Mouse (Mus musculus) regulatory T cell (primary cell): ENCODE data around the gene Grpel1.

Experiments
- in situ Hi-C: fragments of 300-600 bp; cut with MboI, MseI; formaldehyde crosslinking; loops from one replicate; pipeline ENCODE4 v1.15.1; 2025; ENCODE audit warnings: high pct_unique_total_duplicates

Gene Grpel1

GRCm38 (mm10) chr5:36464709-36465661, at the start of gene Grpel1:
Grpel1 (plus strand) TSS chr5:36464998.
- in situ Hi-C loops: loop anchor here (5.0 kb wide), 1 partner anchor 277 kb away; no protein-coding TSS in a partner anchor

DNA sequence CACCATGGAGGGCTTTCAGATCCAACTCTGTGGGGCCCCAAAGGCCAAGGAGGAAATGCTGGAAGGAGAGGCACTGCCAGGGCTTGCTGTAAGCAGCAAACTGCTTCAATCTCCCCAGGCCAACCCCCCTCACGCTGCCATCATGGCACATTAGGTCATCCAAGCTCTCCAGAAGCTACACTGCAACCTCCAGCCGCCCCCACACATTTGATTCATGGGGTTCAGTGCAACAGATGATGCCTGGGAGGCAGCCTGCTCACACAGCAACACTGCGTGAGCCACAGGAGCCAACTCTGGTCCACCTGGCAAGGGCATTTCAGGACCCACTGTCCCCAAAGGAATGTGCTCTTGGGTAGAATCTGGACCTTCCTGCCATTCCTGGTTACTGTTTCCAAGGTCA, 44.9 kb upstream of the Grpel1 start:
- in situ Hi-C loops: no loop called here

DNA sequence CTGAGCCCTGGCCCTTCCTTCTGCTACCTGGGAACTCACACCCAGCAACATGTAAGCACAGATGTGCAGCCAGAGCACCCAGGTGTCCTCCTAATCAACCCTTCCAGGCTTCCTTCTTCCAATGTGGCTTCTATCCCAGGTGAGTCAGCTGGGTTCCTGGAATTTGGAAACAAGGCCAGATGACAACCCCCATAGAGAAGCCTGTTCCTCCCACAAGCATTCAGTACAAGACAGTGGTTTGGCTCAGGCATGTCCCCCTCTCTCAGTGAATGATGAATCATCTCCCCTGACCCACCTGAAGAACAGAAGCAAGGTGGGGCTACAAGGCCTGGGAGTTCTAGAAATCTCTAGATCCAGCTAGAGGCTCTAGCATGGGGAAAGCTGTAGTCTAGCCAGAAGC, 42.1 kb upstream of the Grpel1 start:
- in situ Hi-C loops: no loop called here

GRCm38 (mm10) chr5:36424676-36425075, 40.1 kb upstream of the Grpel1 start:
- in situ Hi-C loops: no loop called here

DNA sequence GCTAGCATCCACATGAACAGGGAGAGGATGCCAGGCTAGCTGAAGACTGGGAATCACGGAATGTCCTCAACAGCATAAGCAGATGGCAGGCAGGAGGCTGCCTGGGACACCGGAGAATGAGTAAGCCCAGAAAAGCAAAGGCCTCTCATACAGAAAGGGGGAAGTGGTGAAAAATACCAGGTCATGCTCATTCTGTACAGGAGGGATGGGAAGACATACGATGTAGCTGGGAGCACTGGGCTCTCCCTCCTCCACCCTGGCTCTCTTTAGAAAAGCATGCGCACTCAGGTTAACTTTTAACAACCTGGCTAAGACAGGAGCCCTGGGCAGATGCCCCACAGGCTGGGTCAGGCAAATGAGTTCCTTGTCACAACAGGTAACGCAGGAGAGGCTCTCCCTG, 38.4 kb upstream of the Grpel1 start:
- in situ Hi-C loops: no loop called here

DNA sequence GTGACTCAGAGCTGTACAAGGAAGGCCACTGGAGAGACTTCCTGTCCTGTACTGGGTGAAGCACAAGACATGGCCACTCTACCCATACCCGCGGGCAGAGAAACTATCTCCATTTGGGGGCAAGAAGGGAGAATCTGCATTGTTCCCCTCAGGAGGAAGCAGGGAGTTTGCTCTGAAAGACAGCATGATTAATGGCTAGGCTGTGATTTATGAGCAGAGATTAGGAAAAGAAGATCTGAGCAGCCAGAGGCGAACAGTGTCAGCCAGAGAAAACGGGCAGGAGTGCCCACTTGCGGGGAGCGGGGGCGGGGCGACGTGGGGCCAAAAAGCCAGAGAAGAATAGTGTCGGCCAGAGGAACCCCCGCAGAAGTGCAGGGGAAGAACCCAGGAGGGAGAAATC, 37.0 kb upstream of the Grpel1 start:
- in situ Hi-C loops: no loop called here

GRCm38 (mm10) chr5:36429551-36429950, 35.2 kb upstream of the Grpel1 start:
- in situ Hi-C loops: no loop called here

- in situ Hi-C loops: no loop called here
Measured at GRCm38 (mm10) chr5:36431711-36432110, 33.1 kb upstream of the Grpel1 start.

DNA sequence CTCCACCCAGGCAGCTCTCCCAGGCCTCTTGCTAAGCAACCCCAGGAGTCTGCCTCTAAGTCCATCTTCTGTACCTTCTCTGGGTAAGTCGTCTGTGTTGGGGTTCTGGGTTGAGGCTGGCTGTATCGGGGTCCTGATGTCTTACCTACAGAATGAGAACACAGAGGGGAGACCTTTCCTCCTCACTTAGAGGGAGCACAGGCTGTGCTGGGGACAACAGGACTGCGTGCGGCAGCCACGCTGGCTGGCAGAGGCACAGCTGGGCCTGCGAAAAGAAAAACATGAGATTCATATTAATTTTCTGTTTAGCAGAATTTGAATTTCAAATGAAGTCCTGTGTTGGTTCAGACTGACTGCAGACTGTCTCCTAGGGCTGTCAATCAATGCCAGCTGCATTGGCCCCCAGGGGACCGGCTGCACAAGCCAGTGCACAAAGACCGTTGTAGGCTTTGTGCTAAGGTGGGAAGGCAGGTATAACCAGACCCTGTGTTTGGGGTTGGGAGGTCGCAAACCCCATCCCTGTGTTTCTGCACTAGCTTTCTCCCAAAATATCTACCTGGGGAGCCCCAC, 30.3 kb upstream of the Grpel1 start:
- in situ Hi-C loops: no loop called here

DNA sequence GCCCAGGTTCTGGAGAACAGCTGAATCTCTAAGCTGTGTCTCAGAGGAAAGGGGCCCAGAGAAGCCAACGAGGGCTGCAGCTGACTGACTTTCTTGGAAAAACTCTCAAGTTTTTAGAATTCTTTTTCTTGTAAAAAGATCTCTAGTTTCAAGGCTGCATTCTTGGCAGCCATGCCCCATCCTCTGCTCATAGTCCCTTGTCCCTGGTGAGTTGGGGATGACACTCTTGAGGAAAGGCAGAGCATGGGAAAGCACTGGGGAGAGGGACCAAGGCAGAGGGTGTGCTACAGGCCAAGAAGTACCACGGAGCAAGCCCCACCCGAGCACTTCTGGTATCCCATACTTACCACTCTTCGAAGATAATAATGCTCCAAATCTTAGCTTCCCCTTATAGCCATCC, 27.9 kb upstream of the Grpel1 start:
- in situ Hi-C loops: no loop called here

DNA sequence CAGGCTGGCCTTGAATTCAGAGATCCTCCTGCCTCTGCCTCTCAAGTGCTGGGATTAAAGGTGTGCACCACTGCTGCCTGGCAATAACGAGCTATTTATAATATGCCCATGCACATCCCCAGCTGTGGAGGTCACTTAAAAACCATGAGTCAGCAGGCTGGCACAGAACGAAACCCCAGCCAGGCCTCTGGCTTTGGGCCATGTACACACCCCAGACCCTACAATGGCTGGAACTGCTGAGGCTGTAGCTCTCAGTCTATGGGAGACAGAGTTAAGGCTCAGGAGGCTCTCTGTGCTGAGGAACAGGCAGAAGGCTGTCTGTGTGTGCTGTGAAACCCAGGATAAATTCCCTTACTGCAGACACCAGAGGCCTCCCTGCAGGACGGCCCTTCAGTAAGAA, 24.1 kb upstream of the Grpel1 start:
- in situ Hi-C loops: no loop called here

GRCm38 (mm10) chr5:36444611-36445010, 20.2 kb upstream of the Grpel1 start:
- in situ Hi-C loops: no loop called here

DNA sequence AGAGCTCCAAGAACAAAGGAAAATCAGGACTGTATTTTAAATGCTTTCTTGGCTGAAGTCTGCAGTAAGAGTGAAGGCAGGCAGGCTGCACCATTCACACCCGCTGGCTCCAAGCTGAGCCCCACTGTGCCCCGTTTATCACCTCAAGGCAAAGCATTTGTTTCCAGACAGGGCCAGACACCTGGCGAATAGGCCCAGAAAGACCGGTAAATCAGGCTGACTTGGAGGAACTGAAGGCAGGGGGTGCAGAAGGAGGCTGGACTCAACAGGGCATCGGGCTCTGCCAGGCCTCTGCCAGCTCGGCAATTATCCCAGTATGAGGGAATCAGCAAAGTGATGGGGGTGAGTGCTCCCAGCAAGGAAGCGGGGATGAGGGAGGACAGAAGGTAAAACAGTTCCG, 19.8 kb upstream of the Grpel1 start:
- in situ Hi-C loops: no loop called here

DNA sequence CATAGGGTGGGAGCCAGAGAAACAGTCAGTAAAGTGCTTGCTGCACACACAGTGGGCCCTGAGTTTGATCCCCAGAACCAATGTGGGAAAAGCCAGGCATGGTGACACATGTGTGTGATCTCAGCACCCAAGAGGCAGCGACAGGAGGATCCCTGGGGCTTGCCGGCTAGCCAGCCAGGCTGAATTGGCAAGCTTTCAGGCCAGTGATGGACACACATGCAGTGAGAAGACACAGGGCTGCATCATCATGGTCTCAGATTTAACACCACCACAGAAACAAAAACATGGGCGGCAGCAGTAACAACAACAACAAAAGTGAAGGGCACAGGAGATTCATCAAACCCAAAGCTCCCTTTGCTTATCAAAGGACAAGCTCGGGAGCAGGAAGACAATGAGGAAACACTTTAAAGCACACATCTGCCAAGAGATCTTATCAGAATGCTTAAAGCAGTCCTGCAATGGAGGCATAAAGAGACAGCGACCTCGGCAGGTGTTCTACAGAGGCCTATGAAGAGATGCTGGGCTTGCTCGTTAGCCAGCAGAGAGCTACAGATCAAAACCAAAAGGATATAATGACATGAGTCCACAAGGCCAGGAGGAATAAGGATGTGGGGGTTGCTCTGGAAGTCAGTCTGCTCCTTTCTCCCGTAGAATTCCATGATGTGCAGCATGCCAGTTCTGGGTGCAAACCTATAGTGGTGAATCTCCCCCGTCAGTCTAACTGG, 18.5 kb upstream of the Grpel1 start:
- in situ Hi-C loops: no loop called here

GRCm38 (mm10) chr5:36447872-36448271, 16.9 kb upstream of the Grpel1 start:
- in situ Hi-C loops: no loop called here

GRCm38 (mm10) chr5:36449710-36450358, 15.0 kb upstream of the Grpel1 start:
- in situ Hi-C loops: no loop called here

- in situ Hi-C loops: no loop called here
Measured at GRCm38 (mm10) chr5:36451119-36451518, 13.7 kb upstream of the Grpel1 start.

GRCm38 (mm10) chr5:36451872-36452389, 12.9 kb upstream of the Grpel1 start:
- in situ Hi-C loops: no loop called here

GRCm38 (mm10) chr5:36452821-36453220, 12.0 kb upstream of the Grpel1 start:
- in situ Hi-C loops: no loop called here

DNA sequence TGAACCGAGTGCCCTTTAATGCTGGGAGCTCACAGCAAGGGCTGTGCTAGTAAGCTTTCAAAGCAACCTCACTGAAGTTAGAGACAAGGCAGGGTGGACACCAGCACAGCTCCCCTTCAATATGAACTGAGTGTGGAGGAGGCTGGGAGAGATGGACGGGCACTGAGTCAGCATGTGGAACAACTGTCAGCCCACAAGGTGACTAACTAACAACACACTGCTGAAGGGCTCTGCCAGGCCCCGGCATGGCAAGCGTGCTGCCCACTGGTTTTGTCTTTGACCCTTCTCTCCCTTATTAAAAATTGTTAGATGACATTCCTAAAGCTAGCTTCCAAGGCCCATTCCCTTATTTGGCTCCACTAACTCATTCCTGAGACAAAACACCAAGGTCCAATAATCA, 7.1 kb upstream of the Grpel1 start:
- in situ Hi-C loops: no loop called here

DNA sequence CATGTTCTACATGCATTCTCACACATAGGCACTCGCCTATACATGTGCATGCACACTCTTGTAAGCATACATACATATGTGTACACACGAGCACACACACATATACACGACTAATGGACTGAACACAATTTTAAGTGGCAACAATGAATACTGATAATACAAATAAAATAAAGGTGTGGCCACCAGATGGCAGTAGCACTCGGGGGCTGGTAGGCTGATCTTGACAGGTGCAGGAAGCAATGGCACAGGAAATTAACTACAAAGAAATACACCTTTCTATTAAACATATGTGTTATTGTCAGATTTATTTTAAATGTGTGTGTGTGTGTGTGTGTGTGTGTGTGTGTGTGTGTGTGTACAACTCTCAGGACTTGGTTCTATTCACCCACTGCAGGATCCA, 5.9 kb upstream of the Grpel1 start:
- in situ Hi-C loops: no loop called here

DNA sequence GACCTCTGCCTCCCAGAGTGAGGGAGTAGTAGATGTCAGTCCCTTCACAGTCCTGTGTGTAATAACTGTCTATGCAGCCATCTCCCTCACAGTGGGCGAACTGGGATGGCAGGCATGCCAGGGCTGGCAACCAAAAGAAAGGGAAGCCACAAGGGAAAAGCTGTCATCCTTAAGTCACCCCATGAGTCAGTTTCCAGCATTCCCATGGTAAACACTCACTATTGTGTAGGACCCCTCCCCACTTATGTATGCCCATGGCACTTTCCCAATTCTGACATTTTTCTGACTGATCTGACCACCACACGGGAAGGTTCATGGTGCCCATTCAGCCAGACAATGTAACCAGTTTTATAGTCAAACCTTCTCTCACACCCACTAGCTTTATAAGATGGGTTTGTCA, 4.1 kb upstream of the Grpel1 start:
- in situ Hi-C loops: loop anchor here (5.0 kb wide), 1 partner anchor 282 kb away; no protein-coding TSS in a partner anchor
